Mouse (Mus musculus): ENCODE data around the gene Rps5.
"Not testable (repeated sequence)": the region's sequence is repeated elsewhere in the genome, so short reads cannot be mapped to it uniquely, and the experiment has no call there.

Rps5 gene

DNA sequence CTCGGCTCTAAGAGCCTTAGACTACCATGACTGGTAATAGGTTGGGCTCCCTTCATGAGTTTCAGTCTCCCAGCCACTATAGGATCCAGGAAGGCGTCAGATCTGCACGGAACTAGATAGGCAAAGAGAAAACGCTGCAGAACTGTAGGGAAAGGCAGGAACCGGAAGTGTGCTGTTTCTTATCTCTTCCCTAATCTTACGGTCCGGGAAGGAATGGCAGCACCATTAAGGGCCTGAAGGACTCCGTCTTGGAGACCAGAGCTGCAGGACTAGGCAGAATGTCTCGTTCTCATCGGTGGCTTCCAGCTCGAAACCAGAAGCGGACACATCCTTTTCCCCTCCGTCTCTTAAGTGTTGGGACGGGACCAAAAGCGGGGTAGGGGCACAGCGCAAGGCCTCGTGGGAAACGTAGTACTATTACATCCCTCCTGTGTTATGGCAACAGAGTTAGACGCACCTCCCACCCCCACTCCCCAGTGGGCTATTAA is 11.9 kb upstream of the Rps5 start:
- POLR2A ChIA-PET: interaction anchor here in 3 of 4 experiments (0.7 to 17.2 kb wide), 39 partner anchors 9 to 149 kb away, joined by 3 to 374 read pairs (median 4); partner anchors contain the start of genes Rps5 (in 3 of the 3), Zfp446 (in 3 of the 3), Rnf225 (in 2 of the 3) and Zfp128 (in 2 of the 3)
- CTCF ChIA-PET: interaction anchor here (0.6 to 2.2 kb wide), 14 partner anchors 10 to 100 kb away, joined by 3 to 13 read pairs (median 6); partner anchors contain the start of genes Slc27a5 (in 1 of the 4), Zbtb45 (in 1 of the 4) and Zscan22 (in 1 of the 4)

DNA sequence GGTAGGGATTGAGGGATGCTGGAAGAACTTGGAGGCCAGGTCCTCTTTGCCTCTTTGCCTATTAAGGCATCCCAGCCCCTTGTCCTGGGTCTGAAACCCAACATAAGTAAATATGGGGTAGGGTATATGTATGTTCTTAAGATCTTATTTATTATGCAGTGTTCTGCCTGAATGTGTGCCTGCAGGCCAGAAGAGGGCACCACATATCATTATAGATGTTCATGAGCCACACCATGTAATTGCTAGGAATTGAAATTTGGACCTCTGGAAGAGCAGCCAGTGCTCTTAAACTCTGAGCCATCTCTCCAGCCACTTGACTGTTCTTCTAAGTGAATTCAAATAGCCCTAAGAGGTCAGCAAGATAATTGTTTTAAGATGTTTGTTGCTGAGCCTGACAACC is 8.5 kb upstream of the Rps5 start:
- POLR2A ChIA-PET: interaction anchor here in 3 of 4 experiments (0.9 to 17.2 kb wide), 9 partner anchors 9 to 136 kb away, joined by 3 to 374 read pairs (median 7); partner anchors contain the start of genes Rps5 (in 3 of the 3) and Rnf225 (in 1 of the 3)
- CTCF ChIA-PET: interaction anchor here in 2 of 4 experiments (0.5 to 1.5 kb wide), 2 partner anchors 9 to 95 kb away, joined by 3 to 4 read pairs; no protein-coding TSS in a partner anchor

DNA sequence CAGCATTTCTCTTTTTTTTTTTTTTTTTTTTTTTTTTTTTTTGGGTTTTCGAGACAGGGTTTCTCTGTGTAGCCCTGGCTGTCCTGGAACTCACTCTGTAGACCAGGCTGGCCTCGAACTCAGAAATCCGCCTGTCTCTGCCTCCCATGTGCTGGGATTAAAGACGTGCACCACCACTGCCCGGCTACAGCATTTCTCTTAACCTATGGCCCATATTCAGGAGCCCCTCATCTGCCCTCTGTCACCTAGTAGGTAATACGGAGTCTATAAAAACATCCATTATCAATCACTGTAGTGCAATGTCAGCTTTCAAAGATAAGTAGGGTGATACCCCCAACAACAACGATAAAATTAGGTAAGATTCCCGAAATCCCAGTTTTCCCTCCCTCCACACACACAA is 1.6 kb upstream of the Rps5 start:
- CTCF ChIA-PET: interaction anchor here in 1 of 4 experiments (0.6 to 1.8 kb wide), 4 partner anchors 11 to 29 kb away, joined by 3 to 13 read pairs (median 4); no protein-coding TSS in a partner anchor

DNA sequence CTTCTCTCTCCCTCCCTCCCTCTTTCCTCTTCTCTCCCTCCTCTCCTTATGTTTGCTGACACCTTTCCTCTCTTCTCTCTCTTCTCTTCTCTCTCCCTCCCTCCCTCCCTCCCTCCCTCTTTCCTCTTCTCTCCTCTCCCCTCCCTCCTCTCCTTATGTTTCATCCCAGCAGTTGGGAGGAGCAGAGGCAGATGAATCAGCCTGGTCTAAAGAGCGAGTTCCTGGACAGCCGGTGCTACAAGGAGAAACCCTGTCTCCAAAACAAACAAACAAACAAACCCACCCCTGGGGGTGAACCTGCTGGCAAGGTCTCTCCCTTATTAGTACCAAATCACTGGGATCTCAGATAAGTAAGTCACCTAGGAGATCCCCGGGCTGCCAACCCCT is 779 bp upstream of the Rps5 start:
- CTCF ChIA-PET: interaction anchor here in 3 of 4 experiments (0.6 to 1.6 kb wide), 12 partner anchors 12 to 125 kb away, joined by 3 to 10 read pairs (median 4); partner anchors contain the start of genes Zfp128 (in 1 of the 3), Zfp446 (in 1 of the 3) and Zscan18 (in 1 of the 3)

More for the DNA sequence above, 1.6 kb upstream of the Rps5 start:
- POLR2A ChIA-PET: interaction anchor here (0.6 to 3.2 kb wide), 16 partner anchors 10 to 123 kb away, joined by 3 to 26 read pairs (median 6); partner anchors contain the start of genes Slc27a5 (in 1 of the 4), Zfp324 (in 1 of the 4) and Zfp446 (in 1 of the 4)

DNA sequence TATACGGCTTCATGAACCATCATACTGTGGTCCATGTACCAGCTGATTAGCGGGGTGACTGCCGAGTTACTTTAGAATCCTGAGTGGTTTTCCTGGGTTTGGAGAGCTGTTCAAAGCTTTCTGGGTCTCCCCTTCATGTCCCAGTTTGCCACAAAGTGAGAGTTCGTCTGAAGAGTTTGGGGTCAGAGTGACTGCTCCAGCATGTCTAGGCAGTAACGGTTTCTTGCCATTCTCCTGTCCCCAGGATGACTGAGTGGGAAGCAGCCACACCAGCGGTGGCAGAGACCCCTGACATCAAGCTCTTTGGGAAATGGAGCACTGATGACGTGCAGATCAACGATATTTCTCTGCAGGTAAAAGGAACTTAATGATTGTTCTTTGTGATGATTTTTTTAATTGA is 639 bp downstream of the Rps5 start:
- POLR2A ChIA-PET: interaction anchor here (0.5 to 10.1 kb wide), 89 partner anchors 8 to 385 kb away, joined by 3 to 374 read pairs (median 8); partner anchors contain the start of genes Zfp110 (in 3 of the 4), Zfp446 (in 3 of the 4), Zscan22 (in 3 of the 4) and Chmp2a (in 2 of the 4)
- CTCF ChIA-PET: interaction anchor here in 3 of 4 experiments (0.9 to 1.6 kb wide), 5 partner anchors 13 to 88 kb away, joined by 3 to 10 read pairs (median 3); no protein-coding TSS in a partner anchor

More for the DNA sequence above, 779 bp upstream of the Rps5 start:
- POLR2A ChIA-PET: interaction anchor here (0.5 to 10.1 kb wide), 128 partner anchors 8 to 386 kb away, joined by 3 to 374 read pairs (median 6); partner anchors contain the start of genes Chmp2a (in 3 of the 4), Mzf1 (in 3 of the 4), Zbtb45 (in 3 of the 4) and Zfp110 (in 3 of the 4)

DNA sequence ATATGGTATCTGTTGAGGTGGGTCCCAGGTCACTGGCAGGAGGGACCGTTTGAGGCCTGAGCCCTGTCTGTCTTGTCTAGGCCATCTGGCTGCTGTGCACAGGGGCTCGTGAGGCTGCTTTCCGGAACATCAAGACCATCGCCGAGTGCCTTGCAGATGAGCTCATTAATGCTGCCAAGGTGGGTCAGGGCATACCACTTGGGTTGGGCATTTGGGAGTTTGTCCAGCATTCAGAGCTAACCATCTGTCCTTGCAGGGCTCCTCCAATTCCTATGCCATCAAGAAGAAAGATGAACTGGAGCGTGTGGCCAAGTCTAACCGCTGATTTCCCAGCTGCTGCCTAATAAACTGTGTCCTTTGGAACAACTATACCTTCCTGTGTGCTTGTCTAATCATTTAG is 4.2 kb downstream of the Rps5 start:
- ChIA-PET POLR2A (interaction anchor here (0.8 to 10.1 kb wide), 42 partner anchors 8 to 114 kb away, joined by 3 to 374 read pairs (median 8); partner anchors contain the start of genes Zbtb45 (in 3 of the 4), Zfp446 (in 3 of the 4), Chmp2a (in 1 of the 4) and Slc27a5 (in 1 of the 4)), CTCF (interaction anchor here in 3 of 4 experiments (0.7 to 1.5 kb wide), 4 partner anchors 17 to 82 kb away, joined by 3 to 4 read pairs (median 3); no protein-coding TSS in a partner anchor)

DNA sequence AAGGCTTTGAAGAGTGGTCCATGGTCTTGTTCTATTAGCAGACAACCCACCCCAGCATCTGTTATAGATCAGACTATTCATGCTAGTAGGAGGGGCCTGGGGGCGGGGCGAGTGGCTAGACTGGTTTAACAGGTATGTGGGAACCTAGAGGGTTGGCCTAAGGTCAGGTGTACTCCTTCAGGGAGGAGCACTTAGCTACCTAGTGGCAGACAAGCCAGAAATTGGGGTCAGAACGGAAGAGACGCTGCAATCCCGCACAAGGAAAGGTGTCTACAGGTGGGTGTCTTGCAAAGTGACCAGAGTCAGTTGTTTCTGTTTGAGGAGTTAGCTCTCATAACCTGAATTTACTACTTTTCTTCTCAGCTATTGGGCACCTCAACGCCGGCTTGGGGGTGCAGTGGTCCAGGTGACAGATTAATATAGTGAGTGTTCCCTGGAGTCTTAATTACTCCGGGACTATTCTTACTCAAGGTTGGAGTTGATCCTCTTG is 5.1 kb downstream of the Rps5 start, which contains the start of gene Rnf225:
Gene Rnf225 (plus strand): TSS at position 226 of the 490 bp plus-strand sequence.
- CTCF ChIA-PET: interaction anchor here in 3 of 4 experiments (0.7 to 1.5 kb wide), 4 partner anchors 13 to 81 kb away, joined by 3 to 4 read pairs (median 3); no protein-coding TSS in a partner anchor
- POLR2A ChIA-PET: interaction anchor here (0.5 to 10.1 kb wide), 60 partner anchors 7 to 157 kb away, joined by 3 to 374 read pairs (median 5); partner anchors contain the start of genes Zfp446 (in 4 of the 4), Ube2m (in 2 of the 4), Zfp110 (in 2 of the 4) and Chmp2a (in 1 of the 4)

DNA sequence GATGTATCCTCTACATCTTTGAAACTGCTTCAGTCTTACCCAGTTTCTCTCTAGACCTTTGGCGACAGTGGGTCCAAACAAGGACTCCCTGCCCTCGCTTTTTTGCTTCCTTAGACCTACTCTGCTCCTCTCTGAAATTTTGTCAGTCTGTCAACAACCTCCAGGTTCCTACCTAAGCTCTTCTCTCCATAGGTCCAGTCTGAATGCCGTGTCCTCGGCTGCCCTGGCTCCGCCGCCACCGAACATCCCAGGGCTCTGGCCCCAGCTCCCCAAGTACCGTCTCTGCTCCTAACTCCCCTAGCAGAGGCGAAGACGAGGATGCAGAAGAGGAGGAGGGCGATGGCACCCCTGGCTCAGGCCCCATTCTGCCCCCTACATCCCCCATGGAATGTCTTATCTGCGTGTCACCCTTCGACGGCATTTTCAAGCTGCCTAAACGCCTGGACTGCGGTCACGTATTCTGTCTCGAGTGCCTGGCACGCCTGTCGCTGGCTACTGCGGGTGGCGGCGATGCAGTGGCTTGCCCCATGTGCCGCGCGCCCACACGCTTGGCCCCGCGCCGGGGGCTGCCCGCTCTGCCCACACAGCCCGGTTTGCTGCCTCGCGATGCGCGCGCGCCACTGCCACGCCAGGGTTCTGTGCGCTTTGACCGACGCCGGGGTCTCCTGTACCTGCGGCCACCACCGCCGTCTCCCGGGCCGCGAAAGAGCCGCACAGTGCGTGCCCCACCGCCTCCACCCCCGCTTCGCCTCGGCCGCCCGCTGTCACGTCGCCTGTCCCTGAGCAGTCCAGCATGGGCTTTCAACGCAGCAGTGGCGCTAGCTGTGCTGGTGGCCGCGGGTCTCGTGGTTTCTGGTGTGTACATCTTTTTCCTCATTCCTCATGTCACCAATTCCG is 5.9 kb downstream of the Rps5 start:
- CTCF ChIA-PET: interaction anchor here in 3 of 4 experiments (0.7 to 1.5 kb wide), 4 partner anchors 12 to 80 kb away, joined by 3 to 4 read pairs (median 3); no protein-coding TSS in a partner anchor
- POLR2A ChIA-PET: interaction anchor here (0.6 to 10.1 kb wide), 61 partner anchors 7 to 158 kb away, joined by 3 to 374 read pairs (median 5); partner anchors contain the start of genes Zfp446 (in 4 of the 4), Ube2m (in 2 of the 4), Zfp110 (in 2 of the 4) and Chmp2a (in 1 of the 4)

DNA sequence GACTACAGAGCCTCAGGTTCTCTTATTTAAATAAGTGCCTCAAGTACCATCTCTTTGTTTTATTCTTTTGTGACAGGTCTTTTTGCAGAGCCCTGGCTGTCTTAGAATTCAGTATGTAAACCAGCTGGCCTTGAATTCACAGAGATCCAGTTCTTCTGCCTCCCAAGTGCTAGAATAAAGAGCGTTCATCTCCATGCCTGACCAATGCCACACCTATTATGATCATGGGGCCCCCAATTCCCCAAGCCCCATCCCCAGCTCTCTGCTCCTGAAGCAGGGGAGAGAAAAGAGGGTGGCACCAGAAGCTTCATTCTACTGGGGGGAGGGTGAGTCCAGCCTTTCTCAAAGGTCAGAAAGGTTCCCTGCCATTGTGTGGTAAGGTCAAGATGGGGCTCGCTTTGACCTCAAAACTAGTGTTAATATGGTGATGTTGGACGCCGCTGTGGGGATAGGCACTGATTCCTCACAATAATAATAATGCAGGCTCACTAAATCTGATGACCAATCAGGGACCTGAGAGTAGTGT is 11.6 kb downstream of the Rps5 start:
- ChIA-PET POLR2A (interaction anchor here (0.7 to 8.9 kb wide), 24 partner anchors 9 to 113 kb away, joined by 3 to 142 read pairs (median 4); partner anchors contain the start of genes Rps5 (in 3 of the 4), Rnf225 (in 1 of the 4) and Zfp446 (in 1 of the 4)), CTCF (interaction anchor here in 1 of 4 experiments (0.6 kb wide), 1 partner anchor 13 kb away, joined by 3 read pairs; no protein-coding TSS in a partner anchor)

DNA sequence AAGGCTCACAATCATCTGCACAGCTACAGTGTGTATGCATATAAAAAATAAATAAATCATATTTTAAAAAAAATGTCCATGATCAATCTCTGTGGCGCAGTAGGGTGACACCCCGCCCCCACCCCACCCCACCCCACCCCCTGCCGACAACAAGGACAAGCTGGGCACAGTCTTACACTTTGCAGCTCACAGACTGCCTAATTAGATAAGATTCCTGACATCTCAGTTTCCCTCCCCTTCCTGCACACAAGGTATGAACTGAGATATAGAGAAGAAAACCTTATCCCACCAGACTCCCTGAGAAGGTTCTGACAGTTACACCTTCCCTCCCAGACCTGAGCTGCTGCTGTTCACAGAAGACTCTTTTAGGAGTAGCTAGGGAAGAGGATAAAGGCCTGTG is 12.7 kb downstream of the Rps5 start:
- CTCF ChIA-PET: interaction anchor here in 2 of 4 experiments (0.5 to 1.4 kb wide), 6 partner anchors 9 to 124 kb away, joined by 4 to 6 read pairs (median 4); no protein-coding TSS in a partner anchor
- POLR2A ChIA-PET: interaction anchor here in 3 of 4 experiments (0.9 to 8.9 kb wide), 25 partner anchors 9 to 119 kb away, joined by 3 to 142 read pairs (median 6); partner anchors contain the start of genes Rps5 (in 3 of the 3), Rnf225 (in 2 of the 3), Zfp128 (in 1 of the 3) and Zfp324 (in 1 of the 3)

DNA sequence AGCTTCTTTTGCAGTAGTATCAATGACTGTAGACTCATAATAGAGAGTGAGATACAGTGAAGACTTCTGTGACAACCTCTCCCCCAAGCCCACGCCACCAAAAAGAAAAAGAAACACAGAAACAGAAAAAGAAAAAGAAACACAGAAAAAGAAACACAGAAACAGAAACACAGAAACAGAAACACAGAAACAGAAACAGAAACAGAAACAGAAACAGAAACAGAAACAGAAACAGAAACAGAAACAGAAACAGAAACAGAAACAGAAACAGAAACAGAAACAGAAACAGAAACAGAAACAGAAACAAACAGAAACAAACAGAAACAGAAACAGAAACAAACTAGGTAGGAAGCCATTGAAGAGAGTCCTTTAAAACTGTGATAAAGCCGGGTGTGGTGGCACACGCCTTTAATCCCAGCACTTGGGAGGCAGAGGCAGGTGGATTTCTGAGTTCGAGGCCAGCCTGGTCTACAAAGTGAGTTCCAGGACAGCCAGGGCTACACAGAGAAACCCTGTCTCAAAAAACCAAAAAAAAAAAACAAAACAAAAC is 15.2 kb downstream of the Rps5 start:
- POLR2A ChIA-PET: interaction anchor here in 3 of 4 experiments (0.6 to 8.9 kb wide), 10 partner anchors 10 to 51 kb away, joined by 3 to 142 read pairs (median 8); partner anchors contain the start of genes Rps5 (in 3 of the 3) and Rnf225 (in 2 of the 3)
- CTCF ChIA-PET: not testable (repeated sequence)

DNA sequence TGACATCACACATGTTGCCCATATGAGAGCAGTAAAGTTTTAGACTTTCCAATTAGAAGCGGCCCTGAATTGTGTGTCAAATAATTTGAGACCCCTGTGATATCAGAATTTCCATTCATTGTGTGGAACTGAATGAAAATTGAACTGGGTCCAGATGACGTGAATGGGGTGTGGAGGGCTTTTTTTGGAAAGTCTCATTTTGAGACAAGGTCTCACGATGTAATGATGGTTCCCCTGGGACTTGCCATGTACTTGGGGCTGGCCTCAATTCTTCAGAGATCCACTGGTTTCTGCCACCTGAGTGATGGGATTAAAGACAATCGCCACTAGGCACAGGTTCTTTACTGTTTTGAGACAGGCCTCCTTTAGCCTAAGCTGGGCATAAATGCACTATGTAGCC is 18.5 kb downstream of the Rps5 start:
- ChIA-PET POLR2A (interaction anchor here in 2 of 4 experiments (1.0 to 2.7 kb wide), 13 partner anchors 9 to 104 kb away, joined by 3 to 13 read pairs (median 5); partner anchors contain the start of genes Rnf225 (in 1 of the 2), Rps5 (in 1 of the 2) and Zfp446 (in 1 of the 2)), CTCF (interaction anchor here in 2 of 4 experiments (0.6 to 1.0 kb wide), 3 partner anchors 10 to 130 kb away, joined by 3 read pairs; no protein-coding TSS in a partner anchor)

DNA sequence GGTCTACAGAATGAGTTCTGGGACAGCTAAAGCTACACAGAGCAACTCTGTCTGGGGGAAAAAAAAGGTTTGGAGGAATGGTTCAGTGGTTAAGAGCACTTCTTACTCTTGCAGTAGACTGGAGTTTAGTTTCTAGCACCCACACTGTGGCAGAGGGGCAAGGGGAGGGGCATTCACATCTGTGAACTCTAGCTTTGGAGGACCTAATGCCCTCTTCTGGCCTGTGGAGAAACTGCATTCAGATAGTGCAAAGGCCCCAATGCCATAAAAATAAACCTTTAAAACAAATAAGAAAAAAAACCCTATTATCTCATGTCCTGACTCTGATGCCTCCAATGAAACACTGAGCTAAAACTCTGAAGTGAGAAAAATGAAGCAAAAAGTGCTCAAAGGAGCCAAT is 21.4 kb downstream of the Rps5 start:
- ChIA-PET POLR2A (interaction anchor here (0.6 to 15.3 kb wide), 28 partner anchors 8 to 352 kb away, joined by 3 to 269 read pairs (median 3); partner anchors contain the start of genes Rps5 (in 3 of the 4), Rnf225 (in 2 of the 4), Zfp446 (in 2 of the 4) and Zswim9 (in 1 of the 4)), CTCF (interaction anchor here in 3 of 4 experiments (0.5 to 2.1 kb wide), 24 partner anchors 9 to 115 kb away, joined by 3 to 13 read pairs (median 4); partner anchors contain the start of genes Rnf225 (in 1 of the 3), Rps5 (in 1 of the 3), Zbtb45 (in 1 of the 3) and Zfp128 (in 1 of the 3))

DNA sequence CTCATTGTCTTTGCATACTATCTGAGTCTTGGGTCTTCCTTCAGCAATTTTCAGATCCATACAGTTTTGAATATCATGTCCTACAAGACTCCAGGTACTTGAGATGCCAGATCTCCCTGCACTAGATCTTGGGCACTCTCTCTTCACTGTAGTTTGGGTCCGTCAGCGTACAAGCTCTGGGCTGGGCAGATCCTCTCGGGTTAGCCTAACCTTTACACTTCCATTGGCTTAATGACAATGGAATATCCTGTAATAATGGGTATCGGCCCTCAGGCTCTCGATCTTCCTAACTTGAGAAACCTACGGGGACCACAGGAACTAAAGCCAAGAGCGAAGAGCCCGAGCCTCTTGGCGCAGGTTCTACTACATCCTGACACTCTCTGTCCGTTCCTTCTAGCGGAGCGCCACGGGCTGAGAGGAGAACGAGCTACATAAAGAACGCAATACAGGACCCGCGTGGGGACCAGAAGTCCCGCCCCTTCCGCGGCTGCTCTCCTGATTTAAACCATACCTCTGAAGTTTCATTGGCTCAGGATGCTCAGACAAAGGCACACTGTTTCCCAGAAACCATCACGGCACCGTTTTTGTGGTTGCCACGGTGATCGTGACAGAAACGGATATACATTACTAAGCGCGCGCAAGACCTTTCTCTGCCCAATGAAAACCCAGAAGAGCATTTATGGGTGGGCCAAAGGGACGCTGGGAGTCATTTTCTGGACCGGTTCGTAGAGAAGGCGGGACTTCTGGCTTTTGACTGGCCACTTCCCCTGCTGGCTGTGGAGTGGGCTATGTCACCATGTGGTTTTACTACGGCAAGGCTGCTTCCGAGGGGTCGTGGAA is 27.2 kb downstream of the Rps5 start:
- ChIA-PET CTCF (interaction anchor here in 3 of 4 experiments (0.6 to 1.4 kb wide), 6 partner anchors 26 to 60 kb away, joined by 3 to 7 read pairs (median 4); partner anchors contain the start of gene Rps5 (in 1 of the 3)), POLR2A (interaction anchor here (0.6 to 15.3 kb wide), 68 partner anchors 9 to 562 kb away, joined by 3 to 269 read pairs (median 5); partner anchors contain the start of genes Rnf225 (in 3 of the 4), Rps5 (in 3 of the 4), Zfp446 (in 3 of the 4) and Zbtb45 (in 2 of the 4))

All from embryonic stem cell, embryonic (primary cell).